Mouse (Mus musculus) splenic B cell, adult 2 months (primary cell): Measurements from ENCODE around the gene Cdh22.

Experiments used
- DNase-seq: peaks from one replicate; pipeline ENCODE4 v3.0.0-alpha.2; 2011; ENCODE audit warnings: low read depth, low spot score
- H3K27me3 ChIP-seq: 2 replicates; pipeline ENCODE4 v1.6.1; 2012; ENCODE audit warnings: mild to moderate bottlenecking, low read length, moderate library complexity, mixed read lengths; ENCODE audit not compliant: control insufficient read depth, poor library complexity, insufficient read depth, severe bottlenecking
- H3K36me3 ChIP-seq: 2 replicates; pipeline ENCODE4 v1.6.1; 2012; ENCODE audit warnings: mild to moderate bottlenecking, low read length, moderate library complexity, mixed read lengths; ENCODE audit not compliant: control insufficient read depth, poor library complexity, insufficient read depth, severe bottlenecking

Cdh22 gene

DNA sequence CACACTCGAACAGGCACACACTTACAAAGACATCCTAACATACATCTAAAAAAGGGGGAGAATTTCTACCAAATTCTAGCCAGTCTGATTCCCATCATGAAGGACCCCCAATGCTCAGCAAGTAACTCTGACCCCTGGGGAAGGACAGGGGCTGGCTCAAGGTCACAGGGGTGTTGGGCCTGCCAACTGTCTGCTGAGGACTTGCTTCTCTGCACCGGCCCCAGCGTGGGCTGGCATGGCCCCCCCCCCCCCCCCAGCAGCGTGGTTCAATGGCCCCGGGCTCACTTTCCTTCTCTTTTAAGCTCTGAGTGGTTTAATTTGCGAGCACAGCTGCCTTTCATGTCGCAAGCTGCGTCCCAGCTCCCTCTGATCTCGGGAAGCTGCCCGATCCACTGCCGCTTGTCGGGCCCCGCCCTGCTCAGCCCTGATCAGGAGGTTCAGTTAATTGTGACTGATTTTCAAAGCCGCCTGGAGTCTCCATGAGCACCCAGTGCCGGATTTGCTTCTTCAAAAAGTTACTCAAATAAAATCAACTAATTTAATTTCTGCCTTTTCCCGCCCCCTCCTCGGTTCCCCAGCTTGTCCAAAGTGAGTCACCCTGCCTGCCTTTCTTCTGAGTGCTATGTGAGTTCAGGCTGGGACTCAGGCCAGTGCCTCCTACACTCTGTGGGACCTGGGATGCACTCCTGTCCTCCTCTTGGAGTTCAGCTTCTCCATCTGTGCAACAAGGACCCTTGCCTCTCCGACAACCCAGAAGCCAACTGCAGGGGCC, 67.8 kb downstream of the Cdh22 start:
- Histone ChIP-seq H3K36me3 (no peaks in the 10 kb centered on the region), H3K27me3 (no peaks in the 10 kb centered on the region)
- no peak for DNase-seq

DNA sequence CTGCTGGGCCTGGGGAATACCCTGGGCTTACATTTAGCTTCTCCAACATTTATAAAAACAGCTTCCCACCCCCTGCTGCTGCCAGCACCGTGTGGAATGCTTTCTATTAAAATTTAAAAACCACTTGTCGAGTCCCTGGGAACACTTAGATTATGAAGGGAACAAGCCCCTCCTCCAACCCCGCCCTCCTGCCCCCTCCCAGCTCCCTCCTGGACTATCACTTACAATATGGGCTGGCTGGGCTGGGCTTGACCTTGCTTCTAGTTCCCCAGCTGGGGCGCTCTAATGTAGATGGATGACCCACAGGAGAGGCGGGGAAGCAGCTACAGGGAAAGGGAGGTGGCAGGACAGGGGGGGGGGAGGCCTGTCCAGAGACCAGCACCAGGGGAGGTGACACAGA, 72.4 kb downstream of the Cdh22 start:
- no peaks in the 10 kb centered on the region for H3K27me3 ChIP-seq
- DNase-seq = no peak
- H3K36me3 ChIP-seq = no peaks in the 10 kb centered on the region

DNA sequence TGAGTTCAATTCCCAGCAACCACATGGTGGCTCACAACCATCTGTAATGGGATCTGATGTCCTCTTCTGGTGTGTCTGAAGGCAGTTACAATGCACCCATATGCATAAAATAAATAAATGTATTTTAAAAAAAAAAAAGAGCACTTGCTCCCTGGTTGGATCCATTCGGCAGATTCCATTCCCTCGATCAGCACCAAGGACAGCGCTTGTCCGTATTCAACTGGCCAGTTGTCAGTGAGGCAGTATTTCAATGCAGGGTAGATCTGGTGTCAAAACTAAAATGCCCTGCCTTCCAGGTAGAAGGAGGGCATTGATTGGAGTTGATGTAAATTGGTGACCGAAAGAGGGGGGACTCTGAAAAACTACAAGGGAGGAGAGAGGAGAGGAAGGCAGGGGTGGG, 74.2 kb downstream of the Cdh22 start:
- no peaks in the 10 kb centered on the region for H3K27me3 ChIP-seq
- peak; percentile 6 for DNase-seq
- H3K36me3 ChIP-seq = no peaks in the 10 kb centered on the region

GRCm38 (mm10) chr2:165159055-165159688, 75.5 kb downstream of the Cdh22 start:
- Histone ChIP-seq H3K27me3 (no peaks in the 10 kb centered on the region), H3K36me3 (no peaks in the 10 kb centered on the region)
- DNase-seq = peak; percentile 8

GRCm38 (mm10) chr2:165158317-165158716, 76.3 kb downstream of the Cdh22 start:
- no peak for DNase-seq
- H3K27me3 ChIP-seq = no peaks in the 10 kb centered on the region
- no peaks in the 10 kb centered on the region for H3K36me3 ChIP-seq

GRCm38 (mm10) chr2:165157900-165158299, 76.8 kb downstream of the Cdh22 start:
- no peak for DNase-seq
- Histone ChIP-seq H3K27me3 (no peaks in the 10 kb centered on the region), H3K36me3 (no peaks in the 10 kb centered on the region)

DNA sequence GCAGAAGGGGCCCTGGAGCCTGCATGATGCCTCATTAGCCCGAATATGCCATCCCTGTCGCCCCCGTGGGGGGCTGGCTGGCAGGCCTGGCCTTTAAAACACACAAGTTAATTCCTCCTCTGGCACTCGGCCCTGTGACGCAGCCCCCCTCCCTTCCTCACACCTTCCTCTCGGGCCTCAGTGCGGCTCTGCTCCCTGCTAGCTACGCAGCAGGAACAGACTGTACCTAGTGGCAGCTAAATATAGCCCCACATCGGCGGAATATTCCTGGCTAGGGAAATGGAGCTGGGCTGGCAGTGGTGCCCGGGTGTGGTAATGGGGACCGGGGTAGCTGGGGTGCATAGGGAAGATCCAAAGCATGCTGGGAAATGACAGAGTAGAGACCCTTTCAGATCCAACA, 81.6 kb downstream of the Cdh22 start:
- DNase-seq = no peak
- no peaks in the 10 kb centered on the region for H3K36me3 ChIP-seq
- H3K27me3 ChIP-seq = no peaks in the 10 kb centered on the region

- Histone ChIP-seq H3K27me3 (no peaks in the 10 kb centered on the region), H3K36me3 (no peaks in the 10 kb centered on the region)
- DNase-seq = no peak
These were observed 84.9 kb downstream of the Cdh22 start for GRCm38 (mm10) chr2:165149741-165150140.

DNA sequence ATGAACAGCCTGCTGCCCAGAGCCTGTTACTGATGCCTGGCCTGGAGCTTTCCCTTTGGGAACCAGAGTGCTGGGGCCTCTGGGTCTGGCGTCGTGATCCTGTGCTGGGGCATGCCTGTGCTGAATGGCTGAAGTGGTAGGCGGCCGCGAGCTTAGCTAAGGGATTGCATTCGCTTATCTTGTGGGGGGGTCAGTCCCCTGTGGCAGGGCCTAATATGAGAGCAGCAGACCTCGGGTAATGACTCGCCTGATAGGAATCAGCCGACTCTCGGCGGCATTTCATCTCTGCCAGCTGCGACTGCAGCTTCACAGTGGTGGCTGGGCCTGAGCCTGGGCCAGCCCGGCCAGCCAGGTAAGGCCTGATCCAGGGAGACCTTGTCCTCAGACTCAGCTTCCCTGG, 88.8 kb downstream of the Cdh22 start:
- DNase-seq = no peak
- H3K27me3 ChIP-seq = no peaks in the 10 kb centered on the region
- H3K36me3 ChIP-seq = no peaks in the 10 kb centered on the region

- Histone ChIP-seq H3K27me3 (no peaks in the 10 kb centered on the region), H3K36me3 (no peaks in the 10 kb centered on the region)
- no peak for DNase-seq
These were observed 91.2 kb downstream of the Cdh22 start for GRCm38 (mm10) chr2:165143487-165143886.

DNA sequence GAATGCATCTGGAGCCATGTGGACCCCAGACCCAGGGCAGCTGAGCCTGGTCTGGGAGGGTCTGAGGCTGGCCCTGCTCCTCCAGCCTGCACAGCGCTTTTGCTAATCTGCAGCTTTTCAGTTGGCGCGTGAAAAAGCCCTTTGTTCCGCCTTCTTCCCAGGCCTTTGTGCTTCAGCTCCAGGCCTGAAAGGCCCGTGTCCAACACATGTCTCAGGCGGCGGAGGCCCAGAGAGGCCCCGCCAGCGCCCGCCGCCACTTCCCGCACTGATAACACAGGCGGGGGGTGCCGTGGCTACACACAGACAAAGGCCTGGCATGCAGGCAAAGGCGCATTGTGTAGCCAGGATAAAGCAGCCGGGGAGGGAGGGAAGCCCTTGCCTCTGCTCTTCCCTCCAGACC, 98.6 kb downstream of the Cdh22 start:
- Histone ChIP-seq H3K27me3 (no peaks in the 10 kb centered on the region), H3K36me3 (no peaks in the 10 kb centered on the region)
- no peak for DNase-seq

DNA sequence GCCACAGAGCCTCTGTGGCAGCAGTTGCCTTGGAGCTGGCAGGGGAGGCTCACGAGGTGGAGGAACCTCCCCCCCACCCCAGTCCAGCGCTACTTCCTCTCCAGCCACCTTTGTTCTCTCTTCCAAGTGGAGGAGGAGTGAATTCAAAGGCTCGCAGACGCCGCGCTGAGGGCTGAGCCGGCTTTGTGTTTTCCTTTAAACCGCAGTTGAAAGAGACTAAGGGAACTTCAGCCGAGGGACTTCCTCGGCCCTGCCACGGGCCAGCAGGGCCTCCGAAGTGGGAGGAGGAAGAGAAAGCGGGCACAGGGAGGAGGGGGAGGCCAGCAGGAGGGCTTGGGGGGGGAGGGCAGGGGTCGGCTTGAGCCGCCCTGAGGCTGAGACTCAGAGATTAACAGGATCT, 101.1 kb downstream of the Cdh22 start:
- H3K36me3 ChIP-seq = no peaks in the 10 kb centered on the region
- H3K27me3 ChIP-seq = no peaks in the 10 kb centered on the region
- DNase-seq = no peak

DNA sequence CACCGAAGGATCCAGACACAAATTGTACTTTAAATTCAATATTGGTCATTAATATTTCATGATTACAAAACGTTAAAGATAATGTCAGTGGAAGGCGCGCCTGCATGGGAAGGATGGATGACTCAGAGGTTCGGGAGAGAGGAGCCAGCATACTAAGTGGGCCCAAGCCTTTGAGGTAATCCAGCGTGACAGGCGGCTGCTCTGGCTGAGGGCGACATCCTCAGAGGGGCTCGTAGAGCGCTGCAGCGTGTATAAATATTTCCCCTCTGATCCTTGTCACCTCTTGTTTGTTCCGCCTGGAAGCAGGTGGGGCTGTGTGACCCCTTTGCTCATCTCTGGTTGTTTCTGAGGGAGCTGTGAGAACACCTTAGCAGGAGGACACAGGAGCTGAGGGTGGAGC, 103.2 kb downstream of the Cdh22 start:
- DNase-seq = no peak
- Histone ChIP-seq H3K36me3 (no peaks in the 10 kb centered on the region), H3K27me3 (no peaks in the 10 kb centered on the region)

DNA sequence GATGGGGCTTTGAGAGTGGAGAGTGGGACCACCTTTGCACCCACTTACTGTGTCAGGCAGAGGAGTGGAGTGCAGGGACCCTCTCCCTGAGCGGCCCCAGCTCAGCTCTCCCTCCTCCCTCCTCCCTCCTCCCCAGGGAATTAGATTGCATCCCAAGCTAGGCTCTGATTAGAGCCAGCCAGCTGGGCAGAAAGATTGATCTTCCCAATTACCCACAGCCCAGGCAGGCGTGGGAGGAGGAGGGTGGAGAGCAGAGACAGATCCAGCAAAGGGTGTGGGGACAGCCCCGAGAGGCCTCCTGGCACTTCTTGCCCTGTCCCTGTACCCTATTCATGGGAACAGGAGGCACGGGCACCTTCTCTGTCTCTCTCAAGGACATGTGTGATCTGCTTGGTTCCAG, 105.5 kb downstream of the Cdh22 start:
- Histone ChIP-seq H3K36me3 (no peaks in the 10 kb centered on the region), H3K27me3 (no peaks in the 10 kb centered on the region)
- no peak for DNase-seq

- no peaks in the 10 kb centered on the region for H3K36me3 ChIP-seq
- DNase-seq = no peak
- H3K27me3 ChIP-seq = no peaks in the 10 kb centered on the region
These were observed 107.6 kb downstream of the Cdh22 start for GRCm38 (mm10) chr2:165126896-165127562.
